8 mouse cellular contexts compared by ENCODE assay signal in the genomic region with DNA sequence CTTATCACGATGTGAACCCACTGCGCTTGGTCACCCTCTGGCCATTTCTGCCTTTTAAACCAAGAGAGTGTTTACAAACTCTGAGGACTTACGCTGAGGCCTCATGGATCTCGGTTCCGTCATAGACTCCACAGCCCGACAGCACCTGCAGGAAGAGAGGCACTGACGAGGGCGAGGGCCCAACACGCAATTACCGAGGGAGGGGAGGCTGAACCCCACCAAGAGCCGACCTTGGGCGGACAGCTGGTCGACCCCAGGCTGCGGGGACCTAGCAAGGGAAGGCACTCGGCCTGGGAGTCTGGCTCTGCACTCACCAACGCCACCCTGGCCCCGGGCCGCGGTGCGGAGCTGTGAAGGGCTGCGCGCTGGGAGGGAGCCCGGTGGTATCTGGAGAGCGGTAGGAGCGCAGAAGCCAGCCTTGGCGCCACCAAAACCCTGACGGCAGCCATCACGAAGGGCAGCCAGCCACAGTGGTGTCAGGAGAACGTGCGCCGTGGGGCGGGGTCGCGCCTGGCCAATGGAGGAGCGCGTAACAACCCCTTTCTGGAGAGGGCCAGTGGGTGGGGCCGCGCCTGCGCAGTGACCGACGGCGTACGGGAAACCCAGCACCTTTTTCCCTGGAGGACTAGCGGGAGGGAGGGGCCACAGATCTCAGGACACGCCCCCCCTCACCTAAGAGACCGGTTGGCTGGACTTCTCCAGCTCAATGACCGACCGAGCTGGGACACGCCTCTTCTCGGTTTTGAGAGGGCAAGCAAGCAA. TPM values are rescaled to one million over a fixed set of nuclear protein-coding genes. Genes with fewer than 3 reads are reported as not detected.
DNase-seq lines count a peak whose midpoint lies in the region; ATAC-seq and TF ChIP-seq lines count a peak whose summit lies in the region.

A gene (minus strand): TSS at position 502 of the 762 bp plus-strand sequence.

- DNase-seq in CH12.LX (ENCODE audit: extremely low read depth): peak; percentile 98
- peak; percentile 96 for DNase-seq in c-Kit-positive CD71-positive TER-119-negative erythroid progenitor cells, embryonic 14.5 days (ENCODE audit: low read depth)
- DNase-seq in forebrain, embryonic 11.5 days (ENCODE audit: low spot score): peak; percentile 100
- DNase-seq in kidney, postnatal 36 days: peak; percentile 100
- peak; percentile 96 for DNase-seq in telencephalon, adult 2 months (ENCODE audit: low read depth, low spot score)

- in situ Hi-C loops in CH12.LX (cut with MboI; ENCODE audit: low pct_ligation_motif_present, low pct_unique_long_range_greater_than_20kb, low sequenced_read_pairs): loop anchor here (5.0 kb wide), 1 partner anchor 137 kb away; no protein-coding TSS in a partner anchor

- H3K4me3 ChIP-seq in CH12.LX (replicated peaks in 1 of 3; ENCODE audit: low read depth in 2 of 3, low read length in 2 of 3, poor library complexity in 1 of 3): peak within 1 kb of the TSS; percentile 77 to 88 (median 85)
- H3K4me3 ChIP-seq in forebrain, embryonic 11.5 days (ENCODE audit: low read depth, low read length): peak within 1 kb of the TSS; percentile 78
- peak within 1 kb of the TSS; percentile 78 for H3K4me3 ChIP-seq in heart, embryonic 16.5 days (ENCODE audit: low read length)
- H3K4me3 ChIP-seq in liver, embryonic 15.5 days (replicated peaks): peak within 1 kb of the TSS; percentile 67
- peak within 1 kb of the TSS; percentile 80 for H3K4me3 ChIP-seq in neural tube, embryonic 12.5 days

- TF ChIP-seq CTCF in CH12.LX (conservative IDR thresholded peaks at IDR 0.05 in 1 of 2, IDR thresholded peaks at IDR 0.05 in 1 of 2; ENCODE audit: low read depth in 2 of 2, low read length in 2 of 2): no peak

- no peaks in the 10 kb centered on the region for H3K27me3 ChIP-seq in CH12.LX (replicated peaks)
- H3K27me3 ChIP-seq in forebrain, embryonic 11.5 days (ENCODE audit: control insufficient read depth, insufficient read depth, low read length): no peaks in the 10 kb centered on the region
- H3K27me3 ChIP-seq in heart, embryonic 16.5 days (ENCODE audit: control insufficient read depth, insufficient read depth, low read length): no peaks in the 10 kb centered on the region
- no peaks in the 10 kb centered on the region for H3K27me3 ChIP-seq in liver, embryonic 15.5 days
- H3K27me3 ChIP-seq in neural tube, embryonic 12.5 days (replicated peaks): no peaks in the 10 kb centered on the region

- no peaks in the 10 kb centered on the region for H3K9me3 ChIP-seq in CH12.LX (replicated peaks; ENCODE audit: low read length)
- no peaks in the 10 kb centered on the region for H3K9me3 ChIP-seq in forebrain, embryonic 11.5 days (ENCODE audit: control insufficient read depth, low read length)
- H3K9me3 ChIP-seq in heart, embryonic 16.5 days (replicated peaks; ENCODE audit: control insufficient read depth, low read length): no peaks in the 10 kb centered on the region
- H3K9me3 ChIP-seq in liver, embryonic 15.5 days (replicated peaks): no peaks in the 10 kb centered on the region
- H3K9me3 ChIP-seq in neural tube, embryonic 12.5 days: no peaks in the 10 kb centered on the region

- peak within 1 kb of the TSS; percentile 53 for H3K9ac ChIP-seq in CH12.LX (ENCODE audit: insufficient read depth, low read depth)
- H3K9ac ChIP-seq in forebrain, embryonic 11.5 days (ENCODE audit: low read length): peak within 1 kb of the TSS; percentile 81
- peak within 1 kb of the TSS; percentile 88 for H3K9ac ChIP-seq in heart, embryonic 16.5 days (ENCODE audit: low read length)
- H3K9ac ChIP-seq in liver, embryonic 15.5 days: peak within 1 kb of the TSS; percentile 74
- H3K9ac ChIP-seq in neural tube, embryonic 12.5 days: peak within 1 kb of the TSS; percentile 81

- peak; percentile 97 for ATAC-seq in forebrain, embryonic 11.5 days (replicated peaks; ENCODE audit: low FRiP score)
- ATAC-seq in heart, embryonic 16.5 days (replicated peaks; ENCODE audit: extremely low read depth, insufficient read depth, low FRiP score): peak; percentile 98
- ATAC-seq in liver, embryonic 15.5 days (ENCODE audit: insufficient read depth): peak; percentile 95
- ATAC-seq in neural tube, embryonic 12.5 days (ENCODE audit: low FRiP score, low read depth): peak; percentile 96

- H3K27ac ChIP-seq in CH12.LX (ENCODE audit: insufficient read depth, low read depth): peak within 1 kb of the TSS; percentile 24; the same call in 1 of the 2 replicates
- H3K27ac ChIP-seq in forebrain, embryonic 11.5 days (ENCODE audit: low read depth, low read length): no peak within 1 kb of the TSS
- H3K27ac ChIP-seq in heart, embryonic 16.5 days (ENCODE audit: low read length): peak within 1 kb of the TSS; percentile 73
- peak within 1 kb of the TSS; percentile 70 for H3K27ac ChIP-seq in liver, embryonic 15.5 days (replicated peaks)
- H3K27ac ChIP-seq in neural tube, embryonic 12.5 days: peak within 1 kb of the TSS; percentile 32; the same call in 1 of the 2 replicates

- no peaks in the 10 kb centered on the region for H3K79me2 ChIP-seq in CH12.LX (replicated peaks; ENCODE audit: control insufficient read depth, extremely low read depth, insufficient read depth, poor library complexity, severe bottlenecking)

- H3K4me2 ChIP-seq in CH12.LX (ENCODE audit: insufficient read depth, low read depth, poor library complexity, severe bottlenecking): peak within 1 kb of the TSS; percentile 63
- H3K4me2 ChIP-seq in forebrain, embryonic 11.5 days (ENCODE audit: low read depth, low read length, severe bottlenecking): peak within 1 kb of the TSS; percentile 90
- peak within 1 kb of the TSS; percentile 81 for H3K4me2 ChIP-seq in heart, embryonic 16.5 days (ENCODE audit: low read depth, low read length)
- H3K4me2 ChIP-seq in liver, embryonic 15.5 days: peak within 1 kb of the TSS; percentile 92
- H3K4me2 ChIP-seq in neural tube, embryonic 12.5 days (replicated peaks): peak within 1 kb of the TSS; percentile 92

- H3K36me3 ChIP-seq in CH12.LX (replicated peaks in 1 of 2; ENCODE audit: control insufficient read depth in 1 of 2, insufficient read depth in 1 of 2, low read length in 1 of 2): peaks cover 67 to 80% of the 10 kb centered on the region in 2 experiments
- no peaks in the 10 kb centered on the region; the same call in 1 of the 2 replicates for H3K36me3 ChIP-seq in forebrain, embryonic 11.5 days (ENCODE audit: control insufficient read depth, insufficient read depth, low read length)
- H3K36me3 ChIP-seq in heart, embryonic 16.5 days (ENCODE audit: control insufficient read depth, insufficient read depth): peaks cover 37% of the 10 kb centered on the region
- H3K36me3 ChIP-seq in liver, embryonic 15.5 days (replicated peaks): peaks cover 71% of the 10 kb centered on the region
- peaks cover 68% of the 10 kb centered on the region for H3K36me3 ChIP-seq in neural tube, embryonic 12.5 days

- no peak for TF ChIP-seq RAD21 in CH12.LX (IDR thresholded peaks at IDR 0.05; ENCODE audit: low read depth, low read length)

- WGBS in forebrain, embryonic 11.5 days: 2% methylated on average over 50 of the region's 50 CpGs
- 1% methylated on average over 50 of the region's 50 CpGs for WGBS in heart, embryonic 16.5 days
- under 1% methylated on average over 50 of the region's 50 CpGs for WGBS in liver, embryonic 15.5 days (ENCODE audit: insufficient replicate concordance)
- 1% methylated on average over 50 of the region's 50 CpGs for WGBS in neural tube, embryonic 12.5 days

- dilution Hi-C loops in CH12.LX (cut with MboI; ENCODE audit: extremely low pct_ligation_motif_present, extremely low pct_unique_long_range_greater_than_20kb, low sequenced_read_pairs): no loop called here

- no peak for TF ChIP-seq EP300 in CH12.LX (IDR thresholded peaks at IDR 0.05; ENCODE audit: low read length)

- TF ChIP-seq POLR2A in CH12.LX (IDR thresholded peaks at IDR 0.05; ENCODE audit: low read depth, low read length): peak; percentile 86

- peaks cover 17 to 26% of the 10 kb centered on the region in 2 experiments for H3K4me1 ChIP-seq in CH12.LX (ENCODE audit: control insufficient read depth in 1 of 2, insufficient read depth in 2 of 2)
- H3K4me1 ChIP-seq in forebrain, embryonic 11.5 days (replicated peaks; ENCODE audit: control insufficient read depth, insufficient read depth, low read length): peaks cover 5% of the 10 kb centered on the region; the same call in 1 of the 2 replicates
- H3K4me1 ChIP-seq in heart, embryonic 16.5 days (ENCODE audit: control insufficient read depth, insufficient read depth, low read length): peaks cover 16% of the 10 kb centered on the region
- peaks cover 28% of the 10 kb centered on the region for H3K4me1 ChIP-seq in liver, embryonic 15.5 days (replicated peaks)
- H3K4me1 ChIP-seq in neural tube, embryonic 12.5 days: peaks cover 13% of the 10 kb centered on the region

TF ChIP-seq in CH12.LX, 34 proteins besides CTCF, POLR2A, EP300 and RAD21 (continues in another document):
- TF ChIP-seq GABPA (IDR thresholded peaks at IDR 0.05; ENCODE audit: insufficient replicate concordance, low read depth, low read length) (no peak), POLR2AphosphoS2 (IDR thresholded peaks at IDR 0.05; ENCODE audit: low read depth, low read length) (peak; percentile 86), E2F4 (IDR thresholded peaks at IDR 0.05; ENCODE audit: insufficient replicate concordance, low read depth, low read length) (no peak), TBP (conservative IDR thresholded peaks at IDR 0.05; ENCODE audit: low read depth, low read length) (peak; percentile 76), USF2 (conservative IDR thresholded peaks at IDR 0.05; ENCODE audit: low read depth, low read length) (no peak), PAX5 (IDR thresholded peaks at IDR 0.05; ENCODE audit: low read length) (no peak), SIN3A (IDR thresholded peaks at IDR 0.05; ENCODE audit: low read length) (peak; percentile 91), MYC (IDR thresholded peaks at IDR 0.05; ENCODE audit: low read depth, low read length) (0 out of 2 replicates have a peak, but pooled peaks have one; percentile 33), ZC3H11A (IDR thresholded peaks at IDR 0.05; ENCODE audit: low read depth, low read length) (no peak), NELFE (IDR thresholded peaks at IDR 0.05; ENCODE audit: low read depth, low read length) (peak; percentile 92), RCOR1 (conservative IDR thresholded peaks at IDR 0.05; ENCODE audit: low read depth, low read length) (no peak), SMC3 (IDR thresholded peaks at IDR 0.05; ENCODE audit: low read depth, low read length) (no peak), UBTF (IDR thresholded peaks at IDR 0.05; ENCODE audit: low read depth, low read length) (0 out of 2 replicates have a peak, but pooled peaks have one; percentile 45)

RNA-seq across cellular contexts. Expression of the gene that starts here (rescaled TPM):
- 43.9 and 45.7 TPM in 2 replicates for total RNA-seq in CH12.LX (2012; rRNA removed)
- 34.3 and 51.0 TPM in 2 replicates for total RNA-seq in CH12.LX (2014; rRNA removed)
- polyA plus RNA-seq in CH12.LX (2012; ENCODE audit: insufficient read length, low read depth): 29.9 and 34.3 TPM in 2 replicates
- polyA plus RNA-seq in forebrain, embryonic 11.5 days (2014; fragmentation: Nextera tagmentation; extraction: Ambion mirVana): 14.0 and 16.3 TPM in 2 replicates
- polyA plus RNA-seq in heart, embryonic 16.5 days (2015; fragmentation: Nextera tagmentation; extraction: Ambion mirVana): 72.8 and 75.3 TPM in 2 replicates
- polyA plus RNA-seq in liver, embryonic 15.5 days (2015; fragmentation: Nextera tagmentation; extraction: Ambion mirVana): 18.4 and 19.3 TPM in 2 replicates
- polyA plus RNA-seq in neural tube, embryonic 12.5 days (2016; fragmentation: Nextera tagmentation; extraction: Ambion mirVana): 19.0 and 23.7 TPM in 2 replicates
